Mouse (Mus musculus): ENCODE data around the gene Mamdc4. TPM values are rescaled to one million over a fixed set of nuclear protein-coding genes. Genes with fewer than 3 reads are reported as not detected.
"Not testable (repeated sequence)": the region's sequence is repeated elsewhere in the genome, so short reads cannot be mapped to it uniquely, and the experiment has no call there.

Gene Mamdc4
- total RNA-seq, 2 experiments from 2014 or later: 3.4 to 4.4 TPM

DNA sequence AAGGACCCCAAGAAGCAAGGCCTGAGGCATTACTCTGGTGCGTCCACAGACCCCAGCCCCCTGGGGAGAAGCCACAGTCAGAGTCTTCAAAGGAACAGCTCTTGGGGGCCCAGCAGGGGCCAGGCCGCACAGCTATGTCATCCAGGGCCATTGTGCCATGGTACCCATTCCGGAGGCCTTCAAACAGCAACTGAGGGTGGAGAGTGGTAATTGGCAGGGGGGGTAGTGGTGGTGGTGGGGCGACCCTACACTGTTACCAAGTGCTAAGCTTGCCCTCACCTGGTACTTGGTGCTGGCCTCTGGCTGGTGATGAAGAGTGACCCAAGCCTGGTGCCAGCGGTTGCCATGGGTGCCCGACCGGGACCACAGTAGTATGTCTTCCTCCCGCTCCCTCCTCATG lies 8.9 kb downstream of the Mamdc4 start:
- no peak for DNase-seq (ENCODE audit: low spot score in 2 of 2)

DNA sequence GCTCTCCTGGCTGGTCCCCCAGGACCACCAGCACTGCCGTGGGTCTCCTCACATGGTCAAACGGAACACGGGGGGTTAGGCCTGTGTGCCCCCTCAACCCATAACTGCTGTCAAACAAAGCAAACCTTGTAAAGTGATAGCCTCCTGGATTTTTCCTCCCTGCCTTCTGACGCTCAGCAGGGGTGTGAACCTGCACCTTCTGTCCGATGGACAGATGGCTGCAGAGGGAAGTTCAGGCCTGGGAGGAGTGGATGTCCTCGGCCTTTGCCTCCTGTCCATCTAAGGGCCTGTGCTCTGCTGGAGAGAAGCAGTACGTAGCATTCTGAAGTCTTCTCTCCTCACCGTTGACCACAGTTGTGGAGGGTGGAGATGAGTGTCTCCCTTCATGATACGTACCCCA lies 12.7 kb downstream of the Mamdc4 start:
- DNase-seq (ENCODE audit: low spot score in 2 of 2): no peak

- DNase-seq (ENCODE audit: low spot score in 2 of 2): no peak
Observed at GRCm38 (mm10) chr2:25560551-25560950, 14.1 kb downstream of the Mamdc4 start.

GRCm38 (mm10) chr2:25558774-25559173 lies 15.9 kb downstream of the Mamdc4 start:
- DNase-seq (ENCODE audit: low spot score in 2 of 2): no peak

DNA sequence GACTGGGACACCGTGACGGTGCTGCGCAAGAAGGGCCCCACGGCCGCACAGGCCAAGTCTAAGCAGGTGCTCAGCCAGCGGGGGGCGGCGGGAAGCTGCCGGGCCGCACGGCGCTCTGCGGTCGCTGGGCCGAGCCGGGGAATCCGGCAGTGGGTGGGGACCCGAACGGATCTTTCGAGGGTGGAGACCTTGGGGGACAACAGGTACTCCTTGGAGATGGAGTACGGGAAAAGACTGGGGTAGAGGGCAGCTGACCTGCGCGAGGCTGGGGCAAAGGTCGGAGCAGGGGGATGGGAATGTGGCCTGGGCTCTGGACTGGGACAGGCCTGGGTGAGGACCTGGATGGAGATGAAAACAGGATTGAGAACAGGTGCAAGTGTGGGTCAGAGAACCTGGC lies 16.7 kb downstream of the Mamdc4 start:
- no peak for DNase-seq (ENCODE audit: low spot score in 2 of 2)

- peak; percentile 92 for DNase-seq (ENCODE audit: low spot score in 2 of 2)
Observed at GRCm38 (mm10) chr2:25557221-25557963, 17.3 kb downstream of the Mamdc4 start, which contains the start of gene Edf1. Gene Edf1, plus strand, starts transcription at chr2:25557847.

DNA sequence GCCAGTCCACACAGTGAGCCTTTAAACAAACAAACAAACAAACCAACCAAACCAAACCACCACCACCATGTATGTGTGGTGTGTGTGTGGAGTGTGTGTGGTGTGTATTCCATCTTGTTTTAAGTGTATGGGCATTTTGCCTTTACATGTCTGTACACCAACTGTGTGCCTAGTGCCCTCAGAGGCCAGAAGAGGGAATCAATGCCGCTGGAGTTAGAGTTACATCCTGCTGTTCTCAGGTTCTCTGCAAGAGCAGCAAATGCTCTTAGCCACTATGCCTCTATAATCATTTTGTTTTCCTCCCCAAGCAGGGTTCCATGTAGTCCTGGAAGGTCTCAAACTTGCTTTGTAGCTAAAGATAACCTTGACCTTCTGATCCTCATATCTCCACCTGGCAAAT lies 18.3 kb downstream of the Mamdc4 start:
- DNase-seq (ENCODE audit: low spot score in 2 of 2): no peak

DNA sequence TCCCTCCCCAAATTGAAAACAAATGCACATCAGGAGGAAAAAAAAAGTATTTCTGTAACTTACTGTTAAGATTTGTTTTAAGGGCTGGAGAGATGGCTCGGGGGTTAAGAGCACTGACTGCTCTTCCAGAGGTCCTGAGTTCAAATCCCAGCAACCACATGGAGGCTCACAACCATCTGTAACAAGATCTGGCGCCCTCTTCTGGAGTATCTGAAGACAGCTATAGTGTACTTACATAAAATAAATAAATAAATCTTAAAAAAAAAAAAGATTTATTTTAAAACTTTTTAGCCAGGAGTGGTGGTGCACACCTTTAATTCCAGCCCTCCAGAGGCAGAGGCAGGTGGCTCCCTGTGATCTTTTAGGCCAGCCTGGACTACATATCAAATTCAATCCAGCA lies 19.2 kb downstream of the Mamdc4 start:
- not testable (repeated sequence) for DNase-seq (ENCODE audit: low spot score in 2 of 2)

- DNase-seq (ENCODE audit: low spot score in 2 of 2): not testable (repeated sequence)
Observed at GRCm38 (mm10) chr2:25553171-25553786, 21.4 kb downstream of the Mamdc4 start.

DNA sequence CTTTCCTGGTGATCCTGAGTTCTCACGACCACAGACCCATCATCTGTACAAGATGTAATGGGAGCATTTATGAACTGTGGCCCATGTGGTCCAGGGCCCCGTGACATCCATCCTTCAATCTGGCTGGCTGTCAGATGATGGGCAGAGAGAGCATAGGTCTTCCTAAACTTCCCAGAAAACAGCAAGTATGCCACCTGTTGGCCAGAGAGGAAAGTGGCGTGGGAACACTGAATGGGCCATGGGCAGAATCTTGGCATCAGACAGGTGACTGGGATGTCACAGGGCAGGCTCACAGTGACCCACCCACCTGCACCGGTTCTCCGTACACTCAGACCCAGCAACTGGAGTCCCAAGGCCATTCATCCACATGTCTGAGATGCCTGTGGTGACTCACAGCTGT lies 23.5 kb downstream of the Mamdc4 start:
- DNase-seq (ENCODE audit: low spot score in 2 of 2): peak in 1 of 2 experiments; percentile 52

- no peak for DNase-seq (ENCODE audit: low spot score in 2 of 2)
Observed at GRCm38 (mm10) chr2:25549021-25549991, 25.3 kb downstream of the Mamdc4 start.

GRCm38 (mm10) chr2:25546811-25547491 lies 27.7 kb downstream of the Mamdc4 start, which contains the start of gene Traf2:
Gene Traf2, minus strand, starts transcription at chr2:25546940.
- DNase-seq (ENCODE audit: low spot score in 2 of 2): peak; percentile 95

GRCm38 (mm10) chr2:25545996-25546810 lies 28.4 kb downstream of the Mamdc4 start:
- peak in 1 of 2 experiments; percentile 79 for DNase-seq (ENCODE audit: low spot score in 2 of 2)

GRCm38 (mm10) chr2:25541644-25542367 lies 32.8 kb downstream of the Mamdc4 start:
- no peak for DNase-seq (ENCODE audit: low spot score in 2 of 2)

GRCm38 (mm10) chr2:25540541-25540948 lies 34.1 kb downstream of the Mamdc4 start:
- peak in 1 of 2 experiments; percentile 54 for DNase-seq (ENCODE audit: low spot score in 2 of 2)

GRCm38 (mm10) chr2:25536531-25536930 lies 38.1 kb downstream of the Mamdc4 start:
- peak in 1 of 2 experiments; percentile 48 for DNase-seq (ENCODE audit: low spot score in 2 of 2)

- DNase-seq (ENCODE audit: low spot score in 2 of 2): no peak
Observed at GRCm38 (mm10) chr2:25534866-25535182, 39.8 kb downstream of the Mamdc4 start.

DNA sequence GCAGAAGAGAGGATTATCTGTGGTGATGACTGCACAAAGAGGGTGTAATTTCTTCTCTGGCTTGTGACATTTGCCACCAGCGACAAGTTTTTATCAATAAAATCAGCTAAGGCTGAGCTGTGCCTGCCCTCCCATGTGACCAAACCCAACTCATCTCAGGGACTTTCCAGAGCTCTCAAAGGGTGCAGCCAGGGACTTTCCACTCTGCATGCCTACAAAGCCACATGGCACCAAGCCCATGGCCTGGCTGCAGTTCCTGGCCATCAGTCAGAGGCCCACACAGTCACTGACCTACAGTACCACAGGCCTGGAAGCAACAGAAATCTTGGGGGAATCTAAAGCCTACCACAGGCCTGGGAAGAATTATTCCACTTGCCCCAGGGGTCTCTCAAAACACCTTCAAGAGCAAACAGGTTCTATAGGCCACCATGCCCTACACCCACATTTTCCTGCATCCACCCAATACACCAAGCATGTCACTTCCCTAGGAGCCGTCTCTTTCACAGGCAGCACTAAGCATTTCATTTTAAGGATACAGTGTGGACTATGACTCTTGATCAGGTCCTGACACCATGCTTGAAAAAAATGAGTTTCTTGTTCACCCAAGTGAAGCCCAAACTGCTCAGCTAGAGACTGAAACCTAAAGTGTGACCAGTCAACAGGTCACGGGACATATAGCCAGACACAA lies 40.3 kb downstream of the Mamdc4 start:
- DNase-seq (ENCODE audit: low spot score in 2 of 2): peak; percentile 70 to 73

DNA sequence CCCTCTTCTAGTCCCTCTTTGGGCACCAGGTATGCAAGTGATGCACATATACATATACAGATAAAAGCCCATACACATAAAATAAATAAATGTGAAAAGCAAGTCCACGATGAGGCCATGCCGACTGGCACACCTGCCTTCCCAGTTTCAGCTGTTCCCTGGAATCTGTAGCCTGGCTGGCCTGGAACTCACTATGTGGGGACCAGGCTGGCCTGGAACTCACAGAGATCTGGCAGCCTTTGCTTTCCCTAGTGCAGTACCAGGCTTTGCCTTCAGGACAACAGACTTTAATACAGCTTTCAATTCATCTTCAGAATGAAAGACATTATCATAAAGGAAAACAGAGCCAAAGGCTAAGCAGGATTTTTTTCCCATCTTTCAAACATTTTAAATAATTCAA lies 40.9 kb downstream of the Mamdc4 start:
- no peak for DNase-seq (ENCODE audit: low spot score in 2 of 2)

Data from adrenal gland, adult 18-20 months (tissue).